Mouse (Mus musculus) intestine, embryonic 14.5 days (tissue): Measurements from ENCODE around the gene Tmpo. TPM values are rescaled to one million over a fixed set of nuclear protein-coding genes. Genes with fewer than 3 reads are reported as not detected.
"Not testable (repeated sequence)": the region's sequence is repeated elsewhere in the genome, so short reads cannot be mapped to it uniquely, and the experiment has no call there.

Experiments
- ATAC-seq: fragments of 200-750 bp; cut with Nextera tagmentation; replicated peaks from 2 replicates; pipeline ENCODE4 v1.8.0; 2017; ENCODE audit warnings: low read depth, moderate number of reproducible peaks, moderate TSS enrichment, moderate library complexity; ENCODE audit not compliant: low FRiP score, low TSS enrichment
- DNase-seq: peaks from one replicate; pipeline ENCODE4 v3.0.0-alpha.2; 2018; ENCODE audit warnings: low spot score
- H3K27ac ChIP-seq: fragments of 300-500 bp; sonication (generic); 2 replicates; pipeline ENCODE4 v1.5.1; 2014; ENCODE audit warnings: low read depth, mild to moderate bottlenecking, control low read depth
- H3K27me3 ChIP-seq: fragments of 300-500 bp; sonication (generic); replicated peaks from 2 replicates; pipeline ENCODE4 v1.6.1; 2014; ENCODE audit warnings: low read length, control low read depth; ENCODE audit not compliant: control insufficient read depth, insufficient read depth
- H3K36me3 ChIP-seq: fragments of 300-500 bp; sonication (generic); 2 replicates; pipeline ENCODE4 v1.6.1; 2014; ENCODE audit warnings: low read length, control low read depth; ENCODE audit not compliant: control insufficient read depth, insufficient read depth
- H3K4me1 ChIP-seq: fragments of 300-500 bp; sonication (generic); replicated peaks from 2 replicates; pipeline ENCODE4 v1.6.1; 2014; ENCODE audit warnings: low read length, control low read depth, mixed read lengths; ENCODE audit not compliant: control insufficient read depth, insufficient read depth
- H3K4me2 ChIP-seq: fragments of 300-500 bp; sonication (generic); 2 replicates; pipeline ENCODE4 v1.6.1; 2014; ENCODE audit warnings: low read length
- H3K4me3 ChIP-seq: fragments of 300-500 bp; sonication (generic); 2 replicates; pipeline ENCODE4 v1.5.1; 2014; ENCODE audit warnings: low read depth, low read length, control low read depth, mixed read lengths
- H3K9ac ChIP-seq: fragments of 300-500 bp; sonication (generic); 2 replicates; pipeline ENCODE4 v1.6.1; 2014; ENCODE audit warnings: mild to moderate bottlenecking, low read length
- H3K9me3 ChIP-seq: fragments of 300-500 bp; sonication (generic); 2 replicates; pipeline ENCODE4 v1.6.1; 2016; ENCODE audit warnings: low read length, control low read depth; ENCODE audit not compliant: control insufficient read depth
- WGBS: fragments of 180-500 bp; shearing (Covaris S2); extraction: QIAGEN DNeasy Blood & Tissue Kit; methylation state at CpG from one replicate; pipeline ENCODE4 v1.1.7; 2014; 5-methylcytosine and 5-hydroxymethylcytosine counted together
- polyA plus RNA-seq: library from polyadenylated mRNA; unstranded; fragments of >200 nt; fragmentation: Nextera tagmentation; extraction: Ambion mirVana; gene quantifications from 2 replicates; pipeline ENCODE4 v1.2.1, GENCODE M21; 2014

Gene Tmpo
- polyA plus RNA-seq, 1 experiment from 2014 or later = 219 TPM

DNA sequence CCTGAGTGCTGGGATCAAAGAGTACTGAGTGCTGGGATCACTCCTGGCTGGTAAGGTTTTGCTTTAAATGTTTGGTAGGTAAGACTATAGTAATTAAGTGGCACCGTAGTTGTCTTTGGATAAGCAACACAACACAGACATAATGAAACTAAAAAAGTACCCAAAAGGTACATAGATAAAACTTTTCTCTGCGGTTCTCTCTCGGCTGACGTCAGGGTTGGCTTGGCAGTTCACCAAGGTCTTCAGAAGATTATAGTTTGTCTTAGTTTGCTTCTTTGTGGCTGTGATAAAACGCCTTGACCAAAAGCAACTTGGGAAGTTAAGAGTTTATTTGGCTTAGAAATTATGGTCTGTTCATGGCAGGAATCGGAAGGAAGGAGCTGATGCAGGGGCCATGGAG, 8.4 kb upstream of the Tmpo start:
- no peaks in the 10 kb centered on the region for H3K27me3 ChIP-seq
- DNase-seq = no peak
- H3K4me1 ChIP-seq = peaks cover 8% of the 10 kb centered on the region; the same call in 1 of the 2 replicates
- H3K4me3 ChIP-seq = no peak overlapping the region
- 91% methylated on average over 6 of the region's 6 CpGs for WGBS
- no peak overlapping the region for H3K4me2 ChIP-seq
- no peaks in the 10 kb centered on the region for H3K36me3 ChIP-seq
- no peaks in the 10 kb centered on the region for H3K9me3 ChIP-seq
- no peak overlapping the region for H3K27ac ChIP-seq
- ATAC-seq = no peak
- no peak overlapping the region for H3K9ac ChIP-seq

DNA sequence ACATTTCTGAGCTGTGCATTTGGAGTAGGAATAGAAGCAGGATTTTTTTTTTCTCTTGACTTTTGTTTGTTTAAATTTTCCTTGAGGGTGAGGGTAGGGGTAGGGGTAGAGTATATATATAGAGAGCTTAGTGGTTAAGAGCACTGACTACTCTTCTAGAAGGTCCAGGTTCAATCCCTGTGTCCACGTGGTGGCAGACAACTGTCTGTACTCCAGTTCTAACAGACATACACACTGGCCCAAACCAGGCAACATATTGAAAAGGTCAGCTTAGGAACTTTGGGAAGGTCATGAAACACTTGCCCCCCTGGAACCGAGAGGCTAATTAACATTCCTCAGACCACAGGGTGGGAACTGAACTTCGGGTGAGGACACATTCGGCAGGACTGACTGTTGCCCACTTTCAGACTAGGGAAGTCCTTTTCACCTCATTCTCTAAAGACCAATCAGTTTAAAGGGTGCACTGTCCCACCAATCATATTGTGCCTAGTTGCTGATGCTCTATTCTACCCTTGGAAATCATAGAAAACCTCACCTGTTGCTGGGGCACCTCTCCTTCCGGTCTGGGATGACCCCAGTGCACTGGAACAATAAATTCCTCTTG, 7.7 kb upstream of the Tmpo start:
- Histone ChIP-seq H3K27me3 (no peaks in the 10 kb centered on the region), H3K4me2 (no peak overlapping the region), H3K9me3 (no peaks in the 10 kb centered on the region), H3K4me3 (no peak overlapping the region), H3K4me1 (peaks cover 8% of the 10 kb centered on the region; the same call in 1 of the 2 replicates), H3K27ac (no peak overlapping the region), H3K36me3 (no peaks in the 10 kb centered on the region), H3K9ac (no peak overlapping the region)
- WGBS = 70% methylated on average over 5 of the region's 5 CpGs
- ATAC-seq = no peak
- no peak for DNase-seq

DNA sequence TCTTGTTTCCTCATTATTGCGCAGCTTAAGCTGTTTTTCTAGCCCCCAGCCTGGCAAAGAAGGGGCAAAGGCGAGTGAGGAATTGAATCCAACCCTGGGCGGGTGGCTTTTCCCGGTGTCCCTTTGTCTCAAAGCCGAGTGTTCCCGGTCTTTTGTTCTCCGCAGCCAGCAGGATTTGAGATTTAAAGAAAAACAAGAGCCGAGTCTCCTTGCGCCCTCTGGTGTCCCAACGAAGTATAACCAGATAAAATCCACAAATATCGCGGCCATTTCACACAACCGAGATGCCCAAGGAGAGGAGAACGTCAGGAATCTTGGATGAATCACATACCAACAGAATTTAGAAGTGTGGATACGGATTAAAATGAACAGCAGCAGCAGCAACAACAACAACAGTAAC, 6.8 kb upstream of the Tmpo start:
- ATAC-seq (peak; percentile 29), DNase-seq (peak; percentile 92)
- peak overlapping the region; percentile 72 for H3K9ac ChIP-seq
- H3K27ac ChIP-seq = peak overlapping the region; percentile 84
- under 1% methylated on average over 15 of the region's 15 CpGs for WGBS
- H3K36me3 ChIP-seq = no peaks in the 10 kb centered on the region
- H3K27me3 ChIP-seq = no peaks in the 10 kb centered on the region
- peaks cover 17% of the 10 kb centered on the region for H3K4me1 ChIP-seq
- H3K9me3 ChIP-seq = no peaks in the 10 kb centered on the region
- peak overlapping the region; percentile 33 for H3K4me3 ChIP-seq
- peak overlapping the region; percentile 60 for H3K4me2 ChIP-seq

DNA sequence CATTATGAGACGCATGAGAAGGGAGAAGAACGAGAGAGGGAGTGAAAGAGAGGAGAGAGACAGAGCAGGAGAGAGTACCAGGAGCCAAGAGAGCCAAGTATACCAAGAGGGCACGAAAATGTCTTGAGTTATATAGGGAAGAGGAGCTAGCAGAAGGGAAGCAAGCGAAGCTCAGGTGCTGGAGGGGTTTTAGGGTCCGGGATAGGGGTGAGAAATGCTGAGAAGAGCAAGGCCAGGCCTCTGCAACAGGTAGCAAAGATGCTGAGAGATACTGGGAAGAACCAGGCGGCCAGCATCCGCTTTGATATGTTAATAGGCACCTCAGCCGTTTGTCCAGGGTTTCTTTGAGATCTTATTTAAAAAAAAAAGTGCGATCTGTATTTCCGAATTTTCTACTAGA, 6.2 kb upstream of the Tmpo start:
- peak overlapping the region; percentile 60 for H3K4me2 ChIP-seq
- H3K36me3 ChIP-seq = no peaks in the 10 kb centered on the region
- H3K9me3 ChIP-seq = no peaks in the 10 kb centered on the region
- H3K27ac ChIP-seq = peak overlapping the region; percentile 84
- no peaks in the 10 kb centered on the region for H3K27me3 ChIP-seq
- peak overlapping the region; percentile 72 for H3K9ac ChIP-seq
- peaks cover 18% of the 10 kb centered on the region for H3K4me1 ChIP-seq
- no peak; the same call in 1 of the 2 replicates for ATAC-seq
- peak overlapping the region; percentile 33 for H3K4me3 ChIP-seq
- peak; percentile 69 for DNase-seq
- 31% methylated on average over 10 of the region's 10 CpGs for WGBS

DNA sequence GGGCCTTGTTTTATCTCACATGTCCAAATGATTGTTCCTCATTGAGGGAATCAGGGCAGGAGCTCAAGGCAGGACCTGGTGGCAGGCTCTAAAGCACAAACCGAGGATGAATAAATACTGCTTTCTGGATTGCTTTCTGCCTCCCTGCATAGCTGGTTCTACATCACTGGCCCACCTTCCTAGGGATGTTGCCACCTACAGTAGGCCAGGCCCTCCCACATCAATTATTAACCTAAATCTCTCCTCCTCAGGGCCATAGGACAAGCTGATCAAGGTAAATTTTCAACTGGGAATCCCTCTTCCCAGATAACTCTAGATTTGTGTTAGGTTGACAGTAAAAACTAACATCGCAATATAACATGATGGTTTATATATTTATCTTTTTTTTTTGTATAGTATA, 4.6 kb upstream of the Tmpo start:
- peaks cover 21% of the 10 kb centered on the region for H3K4me1 ChIP-seq
- DNase-seq (no peak), ATAC-seq (no peak)
- no peaks in the 10 kb centered on the region for H3K9me3 ChIP-seq
- 76% methylated on average over 2 of the region's 2 CpGs for WGBS
- no peaks in the 10 kb centered on the region for H3K27me3 ChIP-seq
- H3K4me2 ChIP-seq = no peak overlapping the region
- H3K27ac ChIP-seq = no peak overlapping the region
- no peaks in the 10 kb centered on the region for H3K36me3 ChIP-seq
- H3K9ac ChIP-seq = no peak overlapping the region
- no peak overlapping the region for H3K4me3 ChIP-seq

DNA sequence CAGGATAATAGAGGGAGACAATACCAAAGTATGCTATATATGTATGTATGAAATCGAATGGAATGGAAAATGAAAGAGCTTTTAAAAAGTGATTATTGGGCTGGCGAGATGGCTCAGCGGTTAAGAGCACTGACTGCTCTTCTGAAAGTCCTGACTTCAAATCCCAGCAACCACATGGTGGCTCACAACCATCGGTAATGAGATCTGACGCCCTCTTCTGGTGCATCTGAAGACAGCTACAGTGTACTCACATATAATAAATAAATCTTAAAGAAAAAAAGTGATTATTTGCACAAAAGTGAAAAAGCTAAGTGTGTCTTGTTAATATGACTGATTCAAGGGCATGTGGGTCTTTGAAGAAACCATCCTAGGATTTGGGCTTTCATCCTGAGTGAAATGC, 3.8 kb upstream of the Tmpo start:
- H3K4me2 ChIP-seq = not testable (repeated sequence)

DNA sequence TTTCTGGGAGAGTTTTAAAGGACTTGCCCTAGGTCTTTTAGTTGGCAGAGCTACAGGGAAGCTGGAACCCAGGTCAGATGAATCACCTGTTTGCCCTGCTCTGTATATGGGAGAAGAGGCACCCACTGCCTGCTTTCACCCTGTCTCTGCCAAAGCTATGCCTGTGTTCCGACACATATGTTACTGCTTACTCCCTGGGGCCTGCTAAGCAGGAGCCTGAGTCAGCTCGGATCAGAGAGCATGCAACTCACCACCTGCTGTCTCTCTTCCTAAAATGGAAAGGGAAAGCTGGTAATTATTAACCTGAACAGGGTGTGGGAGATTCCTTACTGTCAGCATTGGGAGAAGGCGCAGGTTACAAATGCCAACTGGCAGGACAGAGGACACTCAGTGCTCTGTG, 2.2 kb upstream of the Tmpo start:
- H3K9me3 ChIP-seq = no peaks in the 10 kb centered on the region
- H3K27ac ChIP-seq = peak overlapping the region; percentile 99; the same call in 1 of the 2 replicates
- DNase-seq (peak; percentile 66), ATAC-seq (no peak)
- H3K4me2 ChIP-seq = peak overlapping the region; percentile 70
- peaks cover 32% of the 10 kb centered on the region for H3K4me1 ChIP-seq
- 0 out of 2 replicates have a peak overlapping the region, but pooled peaks have one; percentile 74 for H3K9ac ChIP-seq
- H3K27me3 ChIP-seq = no peaks in the 10 kb centered on the region
- no peak overlapping the region for H3K4me3 ChIP-seq
- 45% methylated on average over 3 of the region's 3 CpGs for WGBS
- H3K36me3 ChIP-seq = no peaks in the 10 kb centered on the region

More for the DNA sequence above, 3.8 kb upstream of the Tmpo start:
- DNase-seq, H3K4me3 ChIP-seq, H3K27me3 ChIP-seq, H3K27ac ChIP-seq, H3K36me3 ChIP-seq, ATAC-seq, H3K9me3 ChIP-seq, H3K9ac ChIP-seq: not testable (repeated sequence)
- 71% methylated on average over 5 of the region's 5 CpGs for WGBS
- H3K4me1 ChIP-seq = peaks cover 29% of the 10 kb centered on the region

DNA sequence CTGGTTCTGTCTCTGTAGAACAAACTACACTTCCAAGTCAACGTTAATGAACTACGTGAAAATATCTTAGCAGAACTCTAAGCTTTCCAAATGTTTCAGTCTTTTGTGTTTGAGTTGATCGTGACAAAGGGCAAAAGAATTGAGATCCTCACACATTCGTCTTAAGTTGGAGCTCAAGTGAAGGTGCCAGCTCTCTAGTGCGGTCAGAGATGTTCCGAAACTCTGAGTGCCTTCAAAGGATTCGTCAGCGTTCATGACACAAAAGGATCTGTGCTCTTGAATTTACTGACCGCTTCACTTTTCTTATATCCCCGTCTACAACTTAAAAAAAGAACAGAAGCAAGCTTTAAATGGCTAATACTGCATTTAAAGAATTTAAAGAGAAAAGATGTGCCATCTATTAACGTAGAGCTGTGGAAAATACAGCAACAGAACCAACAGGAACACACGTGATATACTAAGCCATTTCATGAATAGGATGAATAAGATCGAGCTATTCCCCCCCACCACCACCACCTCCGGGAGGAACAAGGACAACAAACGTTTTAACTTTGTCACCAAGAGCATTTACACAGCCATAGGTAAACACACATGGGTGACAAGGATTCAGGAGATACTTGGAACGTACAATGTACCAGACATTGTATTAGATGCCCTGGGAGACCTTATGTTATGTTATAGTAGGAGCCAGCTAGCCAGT, 1.3 kb upstream of the Tmpo start:
- peak overlapping the region; percentile 70 for H3K4me2 ChIP-seq
- H3K4me3 ChIP-seq = peak overlapping the region; percentile 53
- H3K9ac ChIP-seq = peak overlapping the region; percentile 74
- no peaks in the 10 kb centered on the region for H3K9me3 ChIP-seq
- peak; percentile 68 for DNase-seq
- 2% methylated on average over 16 of the region's 16 CpGs for WGBS
- H3K27me3 ChIP-seq = no peaks in the 10 kb centered on the region
- no peak for ATAC-seq
- peak overlapping the region; percentile 99 for H3K27ac ChIP-seq
- no peaks in the 10 kb centered on the region for H3K36me3 ChIP-seq
- peaks cover 28% of the 10 kb centered on the region for H3K4me1 ChIP-seq
